Mouse (Mus musculus): ENCODE results near the gene Mrap2.

Mrap2 gene

GRCm38 (mm10) chr9:87178534-87178933, 34.4 kb downstream of the Mrap2 start:
- no peak for DNase-seq (ENCODE audit: low read depth, low spot score)

- no peak for DNase-seq (ENCODE audit: low read depth, low spot score)
Measured at GRCm38 (mm10) chr9:87182231-87182630, 38.1 kb downstream of the Mrap2 start.

GRCm38 (mm10) chr9:87187336-87187735, 43.2 kb downstream of the Mrap2 start:
- no peak for DNase-seq (ENCODE audit: low read depth, low spot score)

- DNase-seq (ENCODE audit: low read depth, low spot score), result no peak
Measured at GRCm38 (mm10) chr9:87193721-87194120, 49.6 kb downstream of the Mrap2 start.

- no peak for DNase-seq (ENCODE audit: low read depth, low spot score)
Measured at GRCm38 (mm10) chr9:87197277-87197676, 53.2 kb downstream of the Mrap2 start.

GRCm38 (mm10) chr9:87198036-87198435, 53.9 kb downstream of the Mrap2 start:
- no peak for DNase-seq (ENCODE audit: low read depth, low spot score)

- no peak for DNase-seq (ENCODE audit: low read depth, low spot score)
Measured at GRCm38 (mm10) chr9:87200426-87200825, 56.3 kb downstream of the Mrap2 start.

GRCm38 (mm10) chr9:87200919-87201318, 56.8 kb downstream of the Mrap2 start:
- DNase-seq (ENCODE audit: low read depth, low spot score), result peak; percentile 63

- peak; percentile 65 for DNase-seq (ENCODE audit: low read depth, low spot score)
Measured at GRCm38 (mm10) chr9:87202431-87202830, 58.3 kb downstream of the Mrap2 start.

GRCm38 (mm10) chr9:87210830-87211339, 66.8 kb downstream of the Mrap2 start:
- DNase-seq (ENCODE audit: low read depth, low spot score), result no peak

GRCm38 (mm10) chr9:87213204-87213603, 69.1 kb downstream of the Mrap2 start:
- no peak for DNase-seq (ENCODE audit: low read depth, low spot score)
